Mouse (Mus musculus) v-Abl transformed pro-B cells (cell line): Measurements from ENCODE around the gene Abcd2.

ENCODE experiments used
- in situ Hi-C, 2 experiments: fragments of 400-800 bp; cut with MboI; formaldehyde crosslinking; loops; one replicate each; pipeline ENCODE4 v1.15.1; 2025; ENCODE audit not compliant: unreplicated experiment in 2 of 2

Abcd2 gene

GRCm38 (mm10) chr15:91165021-91165420 lies 26.6 kb downstream of the Abcd2 start:
- in situ Hi-C loops, result no loop called here

- in situ Hi-C loops, result no loop called here
These were observed 28.1 kb downstream of the Abcd2 start for GRCm38 (mm10) chr15:91163454-91163853.

- in situ Hi-C loops, result no loop called here
These were observed 30.4 kb downstream of the Abcd2 start for GRCm38 (mm10) chr15:91161153-91161552.

- in situ Hi-C loops, result no loop called here
These were observed 38.3 kb downstream of the Abcd2 start for GRCm38 (mm10) chr15:91153311-91153710.

GRCm38 (mm10) chr15:91152592-91152991 lies 39.0 kb downstream of the Abcd2 start:
- in situ Hi-C loops, result no loop called here

GRCm38 (mm10) chr15:91124584-91124983 lies 67.0 kb downstream of the Abcd2 start:
- in situ Hi-C loops, result no loop called here

GRCm38 (mm10) chr15:91112555-91113209 lies 78.9 kb downstream of the Abcd2 start:
- in situ Hi-C loops, result no loop called here

GRCm38 (mm10) chr15:91108102-91108659 lies 83.4 kb downstream of the Abcd2 start:
- in situ Hi-C loops, result no loop called here

GRCm38 (mm10) chr15:91104934-91105333 lies 86.7 kb downstream of the Abcd2 start:
- in situ Hi-C loops, result no loop called here

- in situ Hi-C loops, result no loop called here
These were observed 87.3 kb downstream of the Abcd2 start for GRCm38 (mm10) chr15:91104276-91104675.

- in situ Hi-C loops, result no loop called here
These were observed 87.8 kb downstream of the Abcd2 start for GRCm38 (mm10) chr15:91103814-91104213.

- in situ Hi-C loops, result no loop called here
These were observed 88.3 kb downstream of the Abcd2 start for GRCm38 (mm10) chr15:91103305-91103704.

GRCm38 (mm10) chr15:91096606-91097005 lies 95.0 kb downstream of the Abcd2 start:
- in situ Hi-C loops, result no loop called here
